Comparison of ENCODE assay signal across 21 mouse cellular contexts in the genomic region with DNA sequence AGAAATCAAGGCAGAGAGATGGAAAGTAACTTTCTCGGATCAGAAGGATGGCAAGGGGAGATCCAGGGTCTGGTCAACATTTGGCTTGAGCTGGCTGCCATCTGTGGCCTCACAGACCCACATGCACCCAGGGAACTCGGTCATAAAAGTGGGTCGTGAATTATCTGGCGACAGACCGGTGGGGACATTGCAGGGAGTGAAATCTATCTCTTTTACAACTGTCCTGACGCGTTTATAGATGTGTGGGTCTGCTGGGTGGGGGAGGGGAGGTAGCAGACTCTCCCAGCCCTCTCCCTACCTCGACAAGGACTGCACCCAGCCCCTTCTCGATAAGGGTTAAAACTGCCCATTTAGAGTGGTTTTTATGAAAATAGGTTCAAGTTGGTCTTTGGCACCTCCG.
DNase-seq lines count a peak whose midpoint lies in the region; ATAC-seq and TF ChIP-seq lines count a peak whose summit lies in the region.
"Had no signal": no experiment of that assay in that cellular context is flagged by ENCODE, and none has a peak within 500 bp of the region (broad histone marks: within the 10 kb centered on the region; RNA-seq: fewer than 3 reads in every experiment).

No protein-coding gene starts in this region.

- 10% methylated on average over 10 of the region's 10 CpGs for WGBS in kidney, embryonic 14.5 days
- 16% methylated on average over 10 of the region's 10 CpGs for WGBS in kidney, embryonic 15.5 days
- WGBS in kidney, postnatal 0 days, result 24% methylated on average over 10 of the region's 10 CpGs
- WGBS in forebrain, embryonic 12.5 days, result 87% methylated on average over 10 of the region's 10 CpGs

- no peaks in the 10 kb centered on the region for H3K27me3 ChIP-seq in kidney, embryonic 14.5 days (ENCODE audit: control insufficient read depth, insufficient read depth, low read length)
- H3K27me3 ChIP-seq in kidney, embryonic 15.5 days, result 0 out of 2 replicates have a peak, but pooled peaks cover 3% of the 10 kb centered on the region
- no peaks in the 10 kb centered on the region for H3K27me3 ChIP-seq in kidney, postnatal 0 days (ENCODE audit: insufficient read depth, low read length)
- H3K27me3 ChIP-seq in forebrain, embryonic 12.5 days, result peaks cover 26% of the 10 kb centered on the region
- H3K27me3 ChIP-seq: Patski had no signal

- ATAC-seq in kidney, embryonic 14.5 days (ENCODE audit: low FRiP score, low TSS enrichment), result peak; percentile 30; the same call in 1 of the 2 replicates
- ATAC-seq in kidney, embryonic 15.5 days (replicated peaks; ENCODE audit: low FRiP score), result 0 out of 2 replicates have a peak, but pooled peaks have one; percentile 14
- ATAC-seq in kidney, postnatal 0 days (replicated peaks; ENCODE audit: low FRiP score, low read depth), result no peak
- no peak for ATAC-seq in forebrain, embryonic 12.5 days (ENCODE audit: low FRiP score)
- ATAC-seq: activated CD4-positive, CD25-positive, alpha-beta regulatory T cell, adult 4 months; CD4-positive, CD25-positive, alpha-beta regulatory T cell, adult 4 months; Patski had no signal

- no peaks in the 10 kb centered on the region for H3K9me3 ChIP-seq in kidney, embryonic 14.5 days (ENCODE audit: control insufficient read depth, low read length)
- no peaks in the 10 kb centered on the region for H3K9me3 ChIP-seq in kidney, embryonic 15.5 days (replicated peaks)
- H3K9me3 ChIP-seq in kidney, postnatal 0 days (replicated peaks; ENCODE audit: low read length), result no peaks in the 10 kb centered on the region
- no peaks in the 10 kb centered on the region for H3K9me3 ChIP-seq in forebrain, embryonic 12.5 days

- no peak overlapping the region for H3K4me3 ChIP-seq in kidney, embryonic 14.5 days (ENCODE audit: low read length)
- H3K4me3 ChIP-seq in kidney, embryonic 15.5 days (replicated peaks), result no peak overlapping the region
- H3K4me3 ChIP-seq in kidney, postnatal 0 days (replicated peaks; ENCODE audit: low read depth, low read length), result no peak overlapping the region
- no peak overlapping the region for H3K4me3 ChIP-seq in forebrain, embryonic 12.5 days (replicated peaks)

- H3K27ac ChIP-seq in kidney, embryonic 14.5 days (ENCODE audit: low read depth, low read length), result no peak overlapping the region; the same call in 1 of the 2 replicates
- no peak overlapping the region for H3K27ac ChIP-seq in kidney, embryonic 15.5 days
- no peak overlapping the region for H3K27ac ChIP-seq in kidney, postnatal 0 days
- H3K27ac ChIP-seq in forebrain, embryonic 12.5 days, result no peak overlapping the region

- no peak overlapping the region for H3K9ac ChIP-seq in kidney, embryonic 14.5 days (ENCODE audit: low read depth, low read length)
- H3K9ac ChIP-seq in kidney, embryonic 15.5 days, result no peak overlapping the region
- H3K9ac ChIP-seq in kidney, postnatal 0 days (ENCODE audit: low read depth, low read length), result no peak overlapping the region
- no peak overlapping the region for H3K9ac ChIP-seq in forebrain, embryonic 12.5 days

- DNase-seq in kidney, postnatal 4 days, result no peak
- DNase-seq in kidney, postnatal 36 days, result no peak
- DNase-seq in kidney, postnatal 0 days (ENCODE audit: low spot score), result peak; percentile 81
- DNase-seq in kidney, postnatal 10 days, result no peak
- DNase-seq in mesoderm, embryonic 11.5 days (ENCODE audit: low read depth, low spot score), result peak; percentile 64
- DNase-seq: adrenal gland, adult 2 months; adrenal gland, adult 8-10 months; adrenal gland, postnatal 10 days; adrenal gland, postnatal 14 days; adrenal gland, postnatal 25 days; adrenal gland, postnatal 36 days; B cell, adult 2 months; cerebellum, adult 11 months; cerebellum, adult 11-12 months had no signal

- H3K36me3 ChIP-seq in kidney, embryonic 14.5 days (ENCODE audit: control insufficient read depth, insufficient read depth, low read length), result no peaks in the 10 kb centered on the region
- H3K36me3 ChIP-seq in kidney, embryonic 15.5 days, result no peaks in the 10 kb centered on the region
- no peaks in the 10 kb centered on the region for H3K36me3 ChIP-seq in kidney, postnatal 0 days (ENCODE audit: insufficient read depth, low read length)
- H3K36me3 ChIP-seq in forebrain, embryonic 12.5 days (replicated peaks), result no peaks in the 10 kb centered on the region
- H3K36me3 ChIP-seq: G1E had no signal

- TF ChIP-seq CTCF in kidney, postnatal 0 days (IDR thresholded peaks at IDR 0.05; ENCODE audit: low read depth), result no peak

- peaks cover 34% of the 10 kb centered on the region for H3K4me1 ChIP-seq in kidney, embryonic 14.5 days (ENCODE audit: control insufficient read depth, insufficient read depth, low read length)
- peaks cover 76% of the 10 kb centered on the region for H3K4me1 ChIP-seq in kidney, embryonic 15.5 days
- peaks cover 13% of the 10 kb centered on the region for H3K4me1 ChIP-seq in kidney, postnatal 0 days (replicated peaks; ENCODE audit: insufficient read depth, low read length)
- H3K4me1 ChIP-seq in forebrain, embryonic 12.5 days, result peaks cover 12% of the 10 kb centered on the region

- H3K4me2 ChIP-seq in kidney, embryonic 14.5 days (replicated peaks; ENCODE audit: low read depth, low read length), result no peak overlapping the region
- H3K4me2 ChIP-seq in kidney, embryonic 15.5 days, result no peak overlapping the region
- no peak overlapping the region for H3K4me2 ChIP-seq in kidney, postnatal 0 days (ENCODE audit: low read length)
- no peak overlapping the region for H3K4me2 ChIP-seq in forebrain, embryonic 12.5 days

Comparison
In these comparisons a context has a peak if more than half of its experiments do, and no peak if none do; other contexts are left out.
1. ATAC-seq: peak in kidney, embryonic 14.5 days (single experiment) and kidney, embryonic 15.5 days (single experiment); none in kidney, postnatal 0 days (single experiment) and forebrain, embryonic 12.5 days (single experiment).
2. DNase-seq: peak in kidney, postnatal 0 days (single experiment) and mesoderm, embryonic 11.5 days (single experiment); none in kidney, postnatal 4 days (0 of 2), kidney, postnatal 36 days (0 of 2) and kidney, postnatal 10 days (single experiment).